Mouse (Mus musculus) embryonic fibroblast, embryonic 13.5 days (primary cell): Measurements from ENCODE around the gene Lrrk2. TPM values are rescaled to one million over a fixed set of nuclear protein-coding genes. Genes with fewer than 3 reads are reported as not detected.

Experiments used
- H3K27ac ChIP-seq: 2 replicates; pipeline ENCODE4 v1.5.1; 2012; ENCODE audit warnings: low read length, control low read depth, inconsistent platforms; ENCODE audit not compliant: insufficient read depth
- H3K4me1 ChIP-seq: 2 replicates; pipeline ENCODE4 v1.6.1; 2011; ENCODE audit warnings: low read length; ENCODE audit not compliant: control insufficient read depth, insufficient read depth
- H3K4me3 ChIP-seq: 2 replicates; pipeline ENCODE4 v1.5.1; 2011; ENCODE audit warnings: mild to moderate bottlenecking, control low read depth, low read length; ENCODE audit not compliant: insufficient read depth
- CTCF ChIP-seq: IDR thresholded peaks from 2 replicates; pipeline ENCODE4 v1.5.1; 2011; ENCODE audit warnings: mild to moderate bottlenecking, control low read depth, low read length, moderate library complexity, borderline replicate concordance; ENCODE audit not compliant: insufficient read depth
- POLR2A ChIP-seq: IDR thresholded peaks from 2 replicates; pipeline ENCODE4 v1.6.1; 2011; ENCODE audit warnings: low read depth, mild to moderate bottlenecking, control low read depth, low read length, moderate library complexity
- polyA plus RNA-seq: library from polyadenylated mRNA; stranded (reverse); fragments of >200 nt; gene quantifications from 2 replicates; pipeline ENCODE4 v1.2.4, GENCODE M21; 2011; ENCODE audit warnings: low read depth; ENCODE audit not compliant: missing spikeins, insufficient read length

Gene Lrrk2
- polyA plus RNA-seq, 1 experiment, result 29.8 TPM

- Histone ChIP-seq H3K27ac (no peak overlapping the region), H3K4me1 (no peaks in the 10 kb centered on the region), H3K4me3 (no peak overlapping the region)
- TF ChIP-seq POLR2A (no peak), CTCF (no peak)
Measured at GRCm38 (mm10) chr15:91643632-91644348, 29.2 kb upstream of the Lrrk2 start.

DNA sequence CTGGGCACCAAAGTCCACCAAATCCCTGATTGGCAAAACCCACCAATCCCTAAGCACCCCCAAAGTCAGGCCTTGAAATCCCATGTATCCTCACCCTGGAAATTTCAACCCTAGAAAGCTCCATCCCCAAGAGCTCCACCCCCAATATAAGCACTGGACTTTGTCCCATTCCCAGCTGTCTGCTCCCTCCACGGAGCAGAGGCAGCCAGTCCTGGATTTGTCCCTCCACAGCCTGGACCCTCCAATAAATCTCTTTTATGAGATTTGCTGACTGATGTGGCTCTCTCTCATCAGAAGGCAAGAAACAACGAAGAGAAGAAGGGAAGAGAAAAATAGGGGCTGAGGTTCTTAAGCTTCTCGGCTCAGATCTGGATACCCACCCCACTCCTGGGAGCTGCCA is 22.7 kb upstream of the Lrrk2 start:
- Histone ChIP-seq H3K4me3 (no peak overlapping the region), H3K27ac (no peak overlapping the region), H3K4me1 (peaks cover 2% of the 10 kb centered on the region)
- TF ChIP-seq POLR2A, result no peak

DNA sequence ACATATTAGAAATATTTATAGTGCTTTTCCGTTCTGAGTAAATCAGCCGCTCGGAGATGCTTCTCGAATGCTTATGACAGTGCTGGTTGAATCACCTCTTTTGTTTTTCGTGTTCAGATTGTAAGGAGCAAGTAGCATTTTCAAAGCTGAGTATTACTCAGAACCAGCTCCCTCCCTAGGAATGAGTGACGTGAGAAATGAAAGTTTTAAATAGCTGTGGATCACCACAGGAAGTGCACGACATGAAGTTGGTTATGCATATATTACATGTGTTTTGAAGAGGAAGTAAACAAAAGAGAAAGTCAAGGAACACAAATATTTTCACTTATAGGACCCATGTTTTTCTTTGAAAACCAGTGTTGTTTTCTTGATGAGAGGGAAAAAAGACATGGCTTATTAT is 21.5 kb upstream of the Lrrk2 start:
- Histone ChIP-seq H3K4me1 (peaks cover 2% of the 10 kb centered on the region), H3K4me3 (no peak overlapping the region), H3K27ac (peak overlapping the region; percentile 61; the same call in 1 of the 2 replicates)
- TF ChIP-seq POLR2A (no peak), CTCF (no peak)

DNA sequence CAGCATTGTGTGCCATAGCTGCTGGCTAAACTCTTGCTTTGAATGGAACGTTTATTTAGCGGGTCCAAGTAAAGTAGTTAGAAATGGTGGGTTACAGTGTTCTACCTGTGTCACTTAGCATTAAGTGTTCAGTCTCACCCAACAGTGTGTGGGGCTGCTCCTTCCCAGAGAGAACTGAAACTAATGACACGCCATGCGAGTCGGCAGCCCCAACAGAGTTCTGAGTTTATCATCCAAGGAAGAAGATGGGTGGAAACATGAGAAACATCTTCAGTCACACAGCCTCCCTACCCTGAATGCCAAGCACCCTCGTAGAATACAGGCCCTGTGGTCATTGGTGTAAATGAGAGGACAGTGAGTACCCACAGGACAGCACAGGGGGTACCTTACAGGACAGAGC is 14.7 kb upstream of the Lrrk2 start:
- TF ChIP-seq CTCF (no peak), POLR2A (no peak)
- Histone ChIP-seq H3K4me3 (no peak overlapping the region), H3K27ac (no peak overlapping the region), H3K4me1 (no peaks in the 10 kb centered on the region)

DNA sequence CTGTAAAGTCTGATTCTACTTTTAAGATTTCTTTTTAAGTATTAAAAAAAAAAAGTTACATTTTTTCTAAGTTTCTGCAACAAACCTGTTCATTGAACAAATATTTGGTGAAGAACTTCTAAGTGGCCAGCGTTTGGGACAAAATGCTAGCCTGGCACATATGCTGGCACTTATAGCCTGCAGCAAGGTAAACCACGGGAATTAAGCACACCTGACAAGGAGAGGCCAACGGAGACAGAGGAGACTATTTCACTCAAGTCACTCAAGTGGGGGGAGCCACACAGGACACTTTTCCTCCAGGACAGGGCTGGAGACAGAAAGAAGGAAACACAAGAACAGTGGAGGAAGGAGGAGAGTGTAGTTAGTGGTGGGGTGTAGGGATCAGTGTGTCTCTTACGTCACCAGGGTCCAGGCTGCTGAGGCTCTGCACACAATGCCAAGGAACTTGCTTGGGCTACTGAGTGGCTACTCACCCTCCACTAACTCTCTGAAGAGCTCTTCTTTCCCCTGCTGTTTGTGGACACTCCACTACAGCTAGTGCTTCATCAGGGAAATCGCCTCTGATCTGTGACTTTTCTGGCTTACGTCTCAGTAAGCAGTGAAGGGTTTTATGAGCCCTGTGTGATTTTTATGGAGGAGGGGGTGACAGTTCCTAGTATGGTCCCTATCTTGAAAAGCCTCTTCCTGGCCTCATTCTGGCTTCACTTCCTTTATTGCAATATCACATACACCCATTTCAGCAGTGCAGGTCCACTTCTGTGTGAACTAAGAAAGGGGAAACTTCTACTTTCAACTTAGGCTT is 12.5 kb upstream of the Lrrk2 start:
- TF ChIP-seq POLR2A (no peak), CTCF (no peak)
- H3K4me1 ChIP-seq, result no peaks in the 10 kb centered on the region; the same call in 1 of the 2 replicates
- no peak overlapping the region for H3K4me3 ChIP-seq
- H3K27ac ChIP-seq, result no peak overlapping the region

- no peaks in the 10 kb centered on the region; the same call in 1 of the 2 replicates for H3K4me1 ChIP-seq
- TF ChIP-seq POLR2A (no peak), CTCF (no peak)
- H3K27ac ChIP-seq, result no peak overlapping the region
- H3K4me3 ChIP-seq, result no peak overlapping the region
Measured at GRCm38 (mm10) chr15:91661079-91661369, 12.0 kb upstream of the Lrrk2 start.

GRCm38 (mm10) chr15:91664586-91665132 is 8.3 kb upstream of the Lrrk2 start:
- TF ChIP-seq POLR2A (no peak), CTCF (no peak)
- Histone ChIP-seq H3K4me3 (no peak overlapping the region), H3K27ac (no peak overlapping the region), H3K4me1 (no peaks in the 10 kb centered on the region; the same call in 1 of the 2 replicates)

- no peak overlapping the region for H3K4me3 ChIP-seq
- TF ChIP-seq CTCF (no peak), POLR2A (no peak)
Measured at GRCm38 (mm10) chr15:91665530-91665929, 7.4 kb upstream of the Lrrk2 start.

DNA sequence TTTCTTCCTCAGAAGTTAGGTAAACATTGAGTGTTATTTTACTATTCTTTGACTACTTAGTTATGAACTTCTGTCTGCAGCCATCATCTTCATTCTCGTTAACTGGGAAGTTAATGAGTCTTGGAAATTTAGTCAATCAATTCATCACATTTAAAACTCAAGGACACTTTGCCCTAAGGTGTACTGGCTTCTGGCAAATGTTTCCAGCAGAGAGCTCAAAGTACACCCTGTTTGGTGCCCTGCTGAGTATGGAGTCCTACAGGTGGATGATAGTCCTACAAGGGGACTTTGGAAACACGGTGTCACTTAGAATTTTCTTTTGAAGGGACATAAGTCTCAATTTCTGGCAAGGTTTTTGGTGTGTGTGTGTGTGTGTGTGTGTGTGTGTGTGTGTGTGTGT is 1.8 kb upstream of the Lrrk2 start:
- Histone ChIP-seq H3K4me1 (peaks cover 2% of the 10 kb centered on the region), H3K27ac (no peak overlapping the region), H3K4me3 (no peak overlapping the region)
- no peak for TF ChIP-seq POLR2A
- no peak for TF ChIP-seq CTCF

More at GRCm38 (mm10) chr15:91665530-91665929, 7.4 kb upstream of the Lrrk2 start:
- Histone ChIP-seq H3K4me1 (no peaks in the 10 kb centered on the region; the same call in 1 of the 2 replicates), H3K27ac (no peak overlapping the region)

GRCm38 (mm10) chr15:91671987-91672386 is 988 bp upstream of the Lrrk2 start:
- H3K4me3 ChIP-seq, result no peak overlapping the region
- peaks cover 2% of the 10 kb centered on the region for H3K4me1 ChIP-seq
- TF ChIP-seq POLR2A (no peak), CTCF (no peak)
- no peak overlapping the region for H3K27ac ChIP-seq
